Mouse (Mus musculus) hindbrain, embryonic 14.5 days (tissue): ENCODE measurements around the gene Gm47791. TPM values are rescaled to one million over a fixed set of nuclear protein-coding genes. Genes with fewer than 3 reads are reported as not detected.

Experiments used
- ATAC-seq: fragments of 200-750 bp; cut with Nextera tagmentation; 2 replicates; pipeline ENCODE4 v1.8.0; 2017; ENCODE audit warnings: moderate number of reproducible peaks, mild to moderate bottlenecking, moderate TSS enrichment, moderate library complexity; ENCODE audit not compliant: low FRiP score
- DNase-seq: peaks from one replicate; pipeline ENCODE4 v3.0.0-alpha.2; 2015; ENCODE audit warnings: low spot score
- H3K27ac ChIP-seq: fragments of 300-500 bp; sonication (generic); 2 replicates; pipeline ENCODE4 v1.5.1; 2014; ENCODE audit warnings: mild to moderate bottlenecking, moderate library complexity
- H3K27me3 ChIP-seq: fragments of 300-500 bp; sonication (generic); 2 replicates; pipeline ENCODE4 v1.6.1; 2014; ENCODE audit warnings: mild to moderate bottlenecking, low read length, mixed read lengths; ENCODE audit not compliant: control insufficient read depth, insufficient read depth
- H3K36me3 ChIP-seq: fragments of 300-500 bp; sonication (generic); replicated peaks from 2 replicates; pipeline ENCODE4 v1.6.1; 2014; ENCODE audit not compliant: control insufficient read depth, insufficient read depth
- H3K4me1 ChIP-seq: fragments of 300-500 bp; sonication (generic); replicated peaks from 2 replicates; pipeline ENCODE4 v1.6.1; 2014; ENCODE audit warnings: antibody characterized with exemption, low read length, mixed read lengths; ENCODE audit not compliant: control insufficient read depth, insufficient read depth
- H3K4me2 ChIP-seq: fragments of 300-500 bp; sonication (generic); replicated peaks from 2 replicates; pipeline ENCODE4 v1.6.1; 2014; ENCODE audit warnings: mild to moderate bottlenecking, moderate library complexity
- H3K4me3 ChIP-seq: fragments of 300-500 bp; sonication (generic); replicated peaks from 2 replicates; pipeline ENCODE4 v1.5.1; 2014; ENCODE audit warnings: mild to moderate bottlenecking, low read length
- H3K9ac ChIP-seq: fragments of 300-500 bp; sonication (generic); 2 replicates; pipeline ENCODE4 v1.6.1; 2014
- H3K9me3 ChIP-seq: fragments of 300-500 bp; sonication (generic); 2 replicates; pipeline ENCODE4 v1.6.1; 2016; ENCODE audit warnings: low read length; ENCODE audit not compliant: control insufficient read depth
- WGBS: fragments of 180-500 bp; shearing (Covaris S2); extraction: QIAGEN DNeasy Blood & Tissue Kit; methylation state at CpG from one replicate; pipeline ENCODE4 v1.1.7; 2014; 5-methylcytosine and 5-hydroxymethylcytosine counted together
- polyA plus RNA-seq: library from polyadenylated mRNA; unstranded; fragments of >200 nt; fragmentation: Nextera tagmentation; extraction: Ambion mirVana; gene quantifications from 2 replicates; pipeline ENCODE4 v1.2.1, GENCODE M21; 2014

The Gm47791 gene
- polyA plus RNA-seq, 1 experiment from 2014 or later = not detected

- no peak overlapping the region for H3K4me2 ChIP-seq
- H3K27me3 ChIP-seq = no peaks in the 10 kb centered on the region
- no peak overlapping the region for H3K9ac ChIP-seq
- no peak for ATAC-seq
- no peak overlapping the region for H3K4me3 ChIP-seq
- H3K27ac ChIP-seq = no peak overlapping the region
- H3K36me3 ChIP-seq = no peaks in the 10 kb centered on the region
- WGBS = 87% methylated on average over 3 of the region's 3 CpGs
- no peak for DNase-seq
- H3K4me1 ChIP-seq = no peaks in the 10 kb centered on the region
- H3K9me3 ChIP-seq = no peaks in the 10 kb centered on the region
Observed at GRCm38 (mm10) chr1:82793110-82793509, 22.1 kb upstream of the Gm47791 start.

GRCm38 (mm10) chr1:82792238-82792637, 21.2 kb upstream of the Gm47791 start:
- Histone ChIP-seq H3K36me3 (no peaks in the 10 kb centered on the region), H3K9ac (no peak overlapping the region), H3K4me3 (no peak overlapping the region), H3K4me2 (no peak overlapping the region), H3K4me1 (no peaks in the 10 kb centered on the region), H3K27me3 (no peaks in the 10 kb centered on the region), H3K9me3 (no peaks in the 10 kb centered on the region), H3K27ac (no peak overlapping the region)
- ATAC-seq (no peak), DNase-seq (no peak)
- WGBS = 91% methylated on average over 6 of the region's 6 CpGs

- Histone ChIP-seq H3K9me3 (no peaks in the 10 kb centered on the region), H3K27me3 (no peaks in the 10 kb centered on the region), H3K36me3 (no peaks in the 10 kb centered on the region), H3K27ac (no peak overlapping the region), H3K9ac (no peak overlapping the region), H3K4me3 (no peak overlapping the region), H3K4me2 (no peak overlapping the region), H3K4me1 (no peaks in the 10 kb centered on the region)
- ATAC-seq (no peak), DNase-seq (no peak)
- 80% methylated on average over 11 of the region's 11 CpGs for WGBS
Observed at GRCm38 (mm10) chr1:82791105-82791504, 20.1 kb upstream of the Gm47791 start.

GRCm38 (mm10) chr1:82788070-82788469, 17.0 kb upstream of the Gm47791 start:
- 60% methylated on average over 7 of the region's 7 CpGs for WGBS

GRCm38 (mm10) chr1:82787414-82787813, 16.4 kb upstream of the Gm47791 start:
- no peaks in the 10 kb centered on the region for H3K9me3 ChIP-seq
- no peaks in the 10 kb centered on the region for H3K36me3 ChIP-seq
- DNase-seq (peak; percentile 85), ATAC-seq (peak; percentile 90)
- no peaks in the 10 kb centered on the region for H3K4me1 ChIP-seq
- 4% methylated on average over 2 of the region's 2 CpGs for WGBS
- H3K9ac ChIP-seq = no peak overlapping the region
- no peak overlapping the region for H3K4me3 ChIP-seq
- H3K4me2 ChIP-seq = no peak overlapping the region
- H3K27me3 ChIP-seq = no peaks in the 10 kb centered on the region
- no peak overlapping the region for H3K27ac ChIP-seq

More at GRCm38 (mm10) chr1:82788070-82788469, 17.0 kb upstream of the Gm47791 start:
- no peak for ATAC-seq
- H3K27ac ChIP-seq = no peak overlapping the region
- no peak overlapping the region for H3K4me3 ChIP-seq
- H3K4me2 ChIP-seq = no peak overlapping the region
- DNase-seq = no peak
- H3K36me3 ChIP-seq = no peaks in the 10 kb centered on the region
- no peaks in the 10 kb centered on the region for H3K9me3 ChIP-seq
- H3K27me3 ChIP-seq = no peaks in the 10 kb centered on the region
- H3K9ac ChIP-seq = no peak overlapping the region
- no peaks in the 10 kb centered on the region for H3K4me1 ChIP-seq

- Histone ChIP-seq H3K4me2 (no peak overlapping the region), H3K9me3 (no peaks in the 10 kb centered on the region), H3K4me1 (no peaks in the 10 kb centered on the region), H3K4me3 (no peak overlapping the region), H3K27ac (no peak overlapping the region), H3K36me3 (no peaks in the 10 kb centered on the region), H3K27me3 (no peaks in the 10 kb centered on the region), H3K9ac (no peak overlapping the region)
- no peak for DNase-seq
- no peak for ATAC-seq
- WGBS = 84% methylated on average over 6 of the region's 6 CpGs
Observed at GRCm38 (mm10) chr1:82785546-82785945, 14.5 kb upstream of the Gm47791 start.

- ATAC-seq (no peak), DNase-seq (no peak)
- WGBS = 88% methylated on average over 3 of the region's 3 CpGs
- no peak overlapping the region for H3K4me3 ChIP-seq
- H3K4me2 ChIP-seq = no peak overlapping the region
- H3K4me1 ChIP-seq = no peaks in the 10 kb centered on the region
- H3K9me3 ChIP-seq = no peaks in the 10 kb centered on the region
- H3K27ac ChIP-seq = no peak overlapping the region
- no peaks in the 10 kb centered on the region for H3K36me3 ChIP-seq
- H3K27me3 ChIP-seq = no peaks in the 10 kb centered on the region
- no peak overlapping the region for H3K9ac ChIP-seq
Observed at GRCm38 (mm10) chr1:82783559-82783958, 12.5 kb upstream of the Gm47791 start.

- DNase-seq = no peak
- WGBS = 86% methylated on average over 6 of the region's 6 CpGs
- H3K27ac ChIP-seq = no peak overlapping the region
- no peaks in the 10 kb centered on the region for H3K9me3 ChIP-seq
- no peak overlapping the region for H3K9ac ChIP-seq
- no peaks in the 10 kb centered on the region for H3K27me3 ChIP-seq
- no peak overlapping the region for H3K4me3 ChIP-seq
- H3K4me1 ChIP-seq = no peaks in the 10 kb centered on the region
- no peak for ATAC-seq
- no peak overlapping the region for H3K4me2 ChIP-seq
- no peaks in the 10 kb centered on the region for H3K36me3 ChIP-seq
Observed at GRCm38 (mm10) chr1:82779388-82779966, 8.4 kb upstream of the Gm47791 start.

- Histone ChIP-seq H3K4me2 (no peak overlapping the region), H3K9ac (no peak overlapping the region), H3K9me3 (no peaks in the 10 kb centered on the region), H3K27me3 (no peaks in the 10 kb centered on the region), H3K27ac (no peak overlapping the region), H3K4me1 (no peaks in the 10 kb centered on the region), H3K36me3 (no peaks in the 10 kb centered on the region), H3K4me3 (no peak overlapping the region)
- ATAC-seq (no peak), DNase-seq (no peak)
- 97% methylated on average over 4 of the region's 4 CpGs for WGBS
Observed at GRCm38 (mm10) chr1:82775293-82775692, 4.2 kb upstream of the Gm47791 start.

- H3K4me1 ChIP-seq = no peaks in the 10 kb centered on the region
- no peak overlapping the region for H3K4me3 ChIP-seq
- no peak overlapping the region for H3K27ac ChIP-seq
- H3K4me2 ChIP-seq = no peak overlapping the region
- no peaks in the 10 kb centered on the region for H3K9me3 ChIP-seq
- H3K9ac ChIP-seq = no peak overlapping the region
- ATAC-seq (no peak), DNase-seq (no peak)
- no peaks in the 10 kb centered on the region for H3K36me3 ChIP-seq
- no peaks in the 10 kb centered on the region for H3K27me3 ChIP-seq
- WGBS = 81% methylated on average over 5 of the region's 5 CpGs
Observed at GRCm38 (mm10) chr1:82773208-82773607, 2.2 kb upstream of the Gm47791 start.
